ENCODE assay signal across 10 mouse cellular contexts in the genomic region with DNA sequence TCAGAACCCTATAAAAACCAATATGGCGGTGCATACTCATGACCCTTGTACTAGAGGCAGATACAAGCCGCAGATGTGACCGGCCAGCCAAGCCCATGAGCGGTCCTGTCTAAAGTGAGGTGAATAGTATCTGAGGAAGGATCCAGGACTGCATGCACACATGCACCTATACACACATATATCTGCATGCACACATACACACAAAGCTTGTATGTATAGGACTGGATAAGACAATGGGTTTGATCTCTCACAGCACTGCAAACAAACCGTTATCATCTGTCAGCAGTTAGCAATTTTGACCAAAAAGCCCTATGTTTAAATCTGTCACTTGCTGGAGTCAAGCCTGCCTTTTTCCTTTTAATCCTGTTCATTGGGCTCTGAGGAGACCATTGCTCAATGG. TPM values are rescaled to one million over a fixed set of nuclear protein-coding genes. Genes with fewer than 3 reads are reported as not detected.
DNase-seq lines count a peak whose midpoint lies in the region; ATAC-seq and TF ChIP-seq lines count a peak whose summit lies in the region.
"Had no signal": no experiment of that assay in that cellular context is flagged by ENCODE, and none has a peak within 500 bp of the region (broad histone marks: within the 10 kb centered on the region; RNA-seq: fewer than 3 reads in every experiment).

No protein-coding gene starts in this region.

- no peak for ATAC-seq in embryonic facial prominence, embryonic 13.5 days (ENCODE audit: insufficient number of reproducible peaks, insufficient read depth, low FRiP score, low TSS enrichment, low read depth)
- no peak for ATAC-seq in kidney, postnatal 0 days (replicated peaks; ENCODE audit: low FRiP score, low read depth)
- ATAC-seq in liver, postnatal 0 days, result no peak

- no peak for DNase-seq in embryonic facial prominence, embryonic 10.5 days (ENCODE audit: low spot score)
- no peak for DNase-seq in kidney, postnatal 0 days (ENCODE audit: low spot score)
- no peak for DNase-seq in kidney, postnatal 36 days
- DNase-seq in liver, postnatal 0 days, result no peak
- no peak for DNase-seq in layer of hippocampus, adult 8-10 months (ENCODE audit: low spot score in 2 of 2)
- DNase-seq in urinary bladder, postnatal 25 days (ENCODE audit: low spot score), result no peak
- DNase-seq: kidney, adult 9 months had no signal

- whole genome bisulfite sequencing in embryonic facial prominence, embryonic 13.5 days, result 94% methylated on average over 5 of the region's 5 CpGs
- 93% methylated on average over 5 of the region's 5 CpGs for WGBS in embryonic facial prominence, embryonic 10.5 days
- 94% methylated on average over 5 of the region's 5 CpGs for WGBS in kidney, postnatal 0 days
- 70% methylated on average over 5 of the region's 5 CpGs for WGBS in liver, postnatal 0 days (ENCODE audit: insufficient replicate concordance)

- TF ChIP-seq EP300 in liver, postnatal 0 days (IDR thresholded peaks at IDR 0.05; ENCODE audit: low read depth), result peak; percentile 52; the same call in 1 of the 2 replicates

- peak overlapping the region; percentile 51; the same call in 1 of the 2 replicates for H3K27ac ChIP-seq in embryonic facial prominence, embryonic 13.5 days
- H3K27ac ChIP-seq in embryonic facial prominence, embryonic 10.5 days (replicated peaks), result no peak overlapping the region
- H3K27ac ChIP-seq in kidney, postnatal 0 days, result 0 out of 2 replicates have a peak overlapping the region, but pooled peaks have one; percentile 8
- H3K27ac ChIP-seq in embryonic fibroblast, embryonic 13.5 days (ENCODE audit: insufficient read depth, low read length), result peak overlapping the region; percentile 38
- H3K27ac ChIP-seq in liver, postnatal 0 days (ENCODE audit: low read depth), result peak overlapping the region; percentile 40; the same call in 1 of the 2 replicates
- H3K27ac ChIP-seq: forebrain, embryonic 13.5 days had no signal

- peaks cover 40% of the 10 kb centered on the region for H3K36me3 ChIP-seq in embryonic facial prominence, embryonic 13.5 days
- peaks cover 45% of the 10 kb centered on the region for H3K36me3 ChIP-seq in embryonic facial prominence, embryonic 10.5 days (replicated peaks)
- peaks cover 26% of the 10 kb centered on the region for H3K36me3 ChIP-seq in kidney, postnatal 0 days (ENCODE audit: insufficient read depth, low read length)
- H3K36me3 ChIP-seq in liver, postnatal 0 days (replicated peaks; ENCODE audit: insufficient read depth, low read length), result peaks cover 21% of the 10 kb centered on the region

- H3K4me2 ChIP-seq in embryonic facial prominence, embryonic 13.5 days, result no peak overlapping the region
- H3K4me2 ChIP-seq in kidney, postnatal 0 days (ENCODE audit: low read length), result no peak overlapping the region
- H3K4me2 ChIP-seq in liver, postnatal 0 days (ENCODE audit: low read depth, low read length), result no peak overlapping the region
- H3K4me2 ChIP-seq: forebrain, embryonic 13.5 days had no signal

- peaks cover 21% of the 10 kb centered on the region for H3K4me1 ChIP-seq in embryonic facial prominence, embryonic 13.5 days
- peaks cover 19% of the 10 kb centered on the region for H3K4me1 ChIP-seq in embryonic facial prominence, embryonic 10.5 days
- peaks cover 4% of the 10 kb centered on the region; the same call in 1 of the 2 replicates for H3K4me1 ChIP-seq in kidney, postnatal 0 days (replicated peaks; ENCODE audit: insufficient read depth, low read length)
- peaks cover 6% of the 10 kb centered on the region for H3K4me1 ChIP-seq in embryonic fibroblast, embryonic 13.5 days (ENCODE audit: control insufficient read depth, insufficient read depth, low read length)
- peaks cover 82% of the 10 kb centered on the region for H3K4me1 ChIP-seq in liver, postnatal 0 days (ENCODE audit: insufficient read depth)

- H3K4me3 ChIP-seq in embryonic facial prominence, embryonic 13.5 days, result no peak overlapping the region
- no peak overlapping the region for H3K4me3 ChIP-seq in embryonic facial prominence, embryonic 10.5 days
- H3K4me3 ChIP-seq in kidney, postnatal 0 days (replicated peaks; ENCODE audit: low read depth, low read length), result no peak overlapping the region
- H3K4me3 ChIP-seq in embryonic fibroblast, embryonic 13.5 days (ENCODE audit: insufficient read depth, low read length), result no peak overlapping the region
- no peak overlapping the region for H3K4me3 ChIP-seq in liver, postnatal 0 days (ENCODE audit: low read depth, low read length)
- H3K4me3 ChIP-seq: forebrain, embryonic 13.5 days had no signal

- H3K9ac ChIP-seq in embryonic facial prominence, embryonic 13.5 days, result 0 out of 2 replicates have a peak overlapping the region, but pooled peaks have one; percentile 8
- no peak overlapping the region for H3K9ac ChIP-seq in kidney, postnatal 0 days (ENCODE audit: low read depth, low read length)
- H3K9ac ChIP-seq in liver, postnatal 0 days (replicated peaks), result no peak overlapping the region
- H3K9ac ChIP-seq: forebrain, embryonic 13.5 days had no signal

- TF ChIP-seq POLR2A in embryonic fibroblast, embryonic 13.5 days (IDR thresholded peaks at IDR 0.05; ENCODE audit: low read depth, low read length), result no peak

- TF ChIP-seq CTCF in kidney, postnatal 0 days (IDR thresholded peaks at IDR 0.05; ENCODE audit: low read depth), result no peak
- no peak for TF ChIP-seq CTCF in embryonic fibroblast, embryonic 13.5 days (IDR thresholded peaks at IDR 0.05; ENCODE audit: borderline replicate concordance, insufficient read depth, low read length)
- no peak for TF ChIP-seq CTCF in liver, postnatal 0 days (IDR thresholded peaks at IDR 0.05; ENCODE audit: low read depth)

- no peaks in the 10 kb centered on the region for H3K9me3 ChIP-seq in embryonic facial prominence, embryonic 13.5 days
- H3K9me3 ChIP-seq in embryonic facial prominence, embryonic 10.5 days, result no peaks in the 10 kb centered on the region
- H3K9me3 ChIP-seq in kidney, postnatal 0 days (replicated peaks; ENCODE audit: low read length), result no peaks in the 10 kb centered on the region
- no peaks in the 10 kb centered on the region for H3K9me3 ChIP-seq in liver, postnatal 0 days (ENCODE audit: low read length)
- H3K9me3 ChIP-seq: forebrain, embryonic 13.5 days had no signal

- H3K27me3 ChIP-seq in embryonic facial prominence, embryonic 13.5 days, result no peaks in the 10 kb centered on the region
- H3K27me3 ChIP-seq in embryonic facial prominence, embryonic 10.5 days (replicated peaks; ENCODE audit: low read depth, poor library complexity, severe bottlenecking), result no peaks in the 10 kb centered on the region
- no peaks in the 10 kb centered on the region for H3K27me3 ChIP-seq in kidney, postnatal 0 days (ENCODE audit: insufficient read depth, low read length)
- no peaks in the 10 kb centered on the region for H3K27me3 ChIP-seq in liver, postnatal 0 days (ENCODE audit: insufficient read depth, low read length)
- H3K27me3 ChIP-seq: forebrain, embryonic 13.5 days had no signal

RNA-seq across cellular contexts. Expression of gene Cdc42bpg, which starts 4.1 kb away (rescaled TPM):
- polyA plus RNA-seq in embryonic facial prominence, embryonic 13.5 days (2015; fragmentation: Nextera tagmentation; extraction: Ambion mirVana), result 0.91 and 0.92 TPM in 2 replicates
- 0.12 and 0.39 TPM in 2 replicates for polyA plus RNA-seq in embryonic facial prominence, embryonic 10.5 days (2016; fragmentation: Nextera tagmentation; extraction: Ambion mirVana)
- 1.0 TPM in 2 replicates for polyA plus RNA-seq in kidney, postnatal 0 days (2015; fragmentation: Nextera tagmentation; extraction: Ambion mirVana)
- 17.0 and 18.6 TPM in 2 replicates for polyA plus RNA-seq in embryonic fibroblast, embryonic 13.5 days (2011; ENCODE audit: insufficient read length, low read depth, missing spikeins)
- polyA plus RNA-seq in liver, postnatal 0 days (2015; fragmentation: Nextera tagmentation; extraction: Ambion mirVana), result 0.27 and 0.35 TPM in 2 replicates
- 1 to 10 TPM; 5.9 to 9.5 (median 6.5) TPM for total RNA-seq in layer of hippocampus, adult 8-10 months (2022)

RNA-seq across cellular contexts. Expression of gene Ehd1, which starts 25.6 kb away (rescaled TPM):
- 64.7 and 68.9 TPM in 2 replicates for polyA plus RNA-seq in embryonic facial prominence, embryonic 13.5 days (2015; fragmentation: Nextera tagmentation; extraction: Ambion mirVana)
- polyA plus RNA-seq in embryonic facial prominence, embryonic 10.5 days (2016; fragmentation: Nextera tagmentation; extraction: Ambion mirVana), result 81.8 and 83.5 TPM in 2 replicates
- polyA plus RNA-seq in kidney, postnatal 0 days (2015; fragmentation: Nextera tagmentation; extraction: Ambion mirVana), result 64.2 and 73.4 TPM in 2 replicates
- 72.9 and 96.4 TPM in 2 replicates for polyA plus RNA-seq in embryonic fibroblast, embryonic 13.5 days (2011; ENCODE audit: insufficient read length, low read depth, missing spikeins)
- polyA plus RNA-seq in liver, postnatal 0 days (2015; fragmentation: Nextera tagmentation; extraction: Ambion mirVana), result 36.4 and 36.9 TPM in 2 replicates
- 10 to 100 TPM; 59.1 to 76.4 (median 70.3) TPM for total RNA-seq in layer of hippocampus, adult 8-10 months (2022)

RNA-seq across cellular contexts. Expression of gene Men1, which starts 32.7 kb away (rescaled TPM):
- 91.6 and 92.4 TPM in 2 replicates for polyA plus RNA-seq in embryonic facial prominence, embryonic 13.5 days (2015; fragmentation: Nextera tagmentation; extraction: Ambion mirVana)
- 122 and 130 TPM in 2 replicates for polyA plus RNA-seq in embryonic facial prominence, embryonic 10.5 days (2016; fragmentation: Nextera tagmentation; extraction: Ambion mirVana)
- 51.9 and 54.6 TPM in 2 replicates for polyA plus RNA-seq in kidney, postnatal 0 days (2015; fragmentation: Nextera tagmentation; extraction: Ambion mirVana)
- polyA plus RNA-seq in embryonic fibroblast, embryonic 13.5 days (2011; ENCODE audit: insufficient read length, low read depth, missing spikeins), result 36.1 and 37.5 TPM in 2 replicates
- polyA plus RNA-seq in liver, postnatal 0 days (2015; fragmentation: Nextera tagmentation; extraction: Ambion mirVana), result 10.0 and 11.1 TPM in 2 replicates
- 10 to 100 TPM; 60.0 to 74.4 (median 63.5) TPM for total RNA-seq in layer of hippocampus, adult 8-10 months (2022)

RNA-seq across cellular contexts. Expression of gene Map4k2, which starts 38.8 kb away (rescaled TPM):
- polyA plus RNA-seq in embryonic facial prominence, embryonic 13.5 days (2015; fragmentation: Nextera tagmentation; extraction: Ambion mirVana), result 13.8 and 15.3 TPM in 2 replicates
- 11.0 and 14.0 TPM in 2 replicates for polyA plus RNA-seq in embryonic facial prominence, embryonic 10.5 days (2016; fragmentation: Nextera tagmentation; extraction: Ambion mirVana)
- 12.2 and 13.5 TPM in 2 replicates for polyA plus RNA-seq in kidney, postnatal 0 days (2015; fragmentation: Nextera tagmentation; extraction: Ambion mirVana)
- 18.0 and 24.3 TPM in 2 replicates for polyA plus RNA-seq in embryonic fibroblast, embryonic 13.5 days (2011; ENCODE audit: insufficient read length, low read depth, missing spikeins)
- 5.6 and 5.7 TPM in 2 replicates for polyA plus RNA-seq in liver, postnatal 0 days (2015; fragmentation: Nextera tagmentation; extraction: Ambion mirVana)
- total RNA-seq in layer of hippocampus, adult 8-10 months (2022), result 100 to 1,000 TPM in 2 of 4 experiments, 10 to 100 TPM in 2; 85.0 to 114 (median 103) TPM
